Mouse (Mus musculus) lung, adult 2 months (tissue): Measurements from ENCODE around the gene Mcoln3.

Experiments
- CTCF ChIP-seq: fragments of 200-500 bp; IDR thresholded peaks from 2 replicates; pipeline ENCODE4 v1.5.1; 2011; ENCODE audit warnings: mild to moderate bottlenecking, low read length, control low read depth; ENCODE audit not compliant: insufficient read depth
- POLR2A ChIP-seq: fragments of 200-500 bp; IDR thresholded peaks from 2 replicates; pipeline ENCODE4 v1.6.1; 2011; ENCODE audit warnings: low read depth, mild to moderate bottlenecking, control low read depth, low read length, borderline replicate concordance; ENCODE audit errors: extremely low read depth

DNA sequence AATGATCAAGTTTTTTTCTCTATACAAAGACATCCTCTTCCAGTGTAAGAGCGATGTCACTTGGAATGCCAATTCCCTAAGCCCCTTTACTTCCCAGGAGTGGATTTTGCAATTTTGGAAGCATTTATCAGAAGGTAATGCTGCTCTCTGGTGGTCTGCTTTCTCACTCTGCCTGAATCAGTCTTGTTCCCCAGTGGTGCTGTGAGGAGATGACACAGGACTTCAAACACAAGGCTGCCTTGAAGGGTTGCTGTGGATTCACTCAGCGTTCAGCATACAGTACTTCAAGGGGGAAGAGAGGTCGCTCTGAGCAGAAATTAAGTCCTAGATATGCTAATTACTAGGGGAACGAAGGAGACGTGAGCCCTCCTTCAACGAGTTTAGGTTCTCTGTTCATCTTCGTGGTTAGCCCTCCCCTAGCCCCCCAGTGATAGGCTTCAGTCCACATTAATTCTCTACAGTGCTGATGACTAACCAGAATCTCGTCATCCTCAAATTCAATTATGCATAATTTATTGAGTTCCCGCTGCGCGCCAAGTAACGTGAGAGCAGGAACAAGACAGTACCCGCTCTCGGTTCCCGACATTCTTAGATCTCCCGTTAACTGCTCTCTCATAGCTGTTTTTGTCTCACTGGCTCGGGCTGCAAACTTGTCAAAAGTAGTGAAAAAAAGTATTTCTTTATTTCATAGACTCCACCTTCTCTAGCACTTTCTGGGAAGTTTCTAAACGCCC is 10.0 kb upstream of the Mcoln3 start:
- TF ChIP-seq CTCF (no peak), POLR2A (no peak)
